Mouse (Mus musculus) heart, embryonic 15.5 days (tissue): ENCODE results near the gene Clec16a. TPM values are rescaled to one million over a fixed set of nuclear protein-coding genes. Genes with fewer than 3 reads are reported as not detected.

ENCODE experiments used
- ATAC-seq: fragments of 200-750 bp; cut with Nextera tagmentation; replicated peaks from 2 replicates; pipeline ENCODE4 v1.8.0; 2017; ENCODE audit warnings: low read depth, moderate TSS enrichment; ENCODE audit not compliant: insufficient number of reproducible peaks, insufficient read depth, low FRiP score
- H3K27ac ChIP-seq: fragments of 300-500 bp; sonication (generic); 2 replicates; pipeline ENCODE4 v1.5.1; 2015; ENCODE audit warnings: mild to moderate bottlenecking, inconsistent platforms
- H3K27me3 ChIP-seq: fragments of 300-500 bp; sonication (generic); 2 replicates; pipeline ENCODE4 v1.6.1; 2015; ENCODE audit warnings: inconsistent platforms
- H3K36me3 ChIP-seq: fragments of 300-500 bp; sonication (generic); 2 replicates; pipeline ENCODE4 v1.6.1; 2015; ENCODE audit warnings: mild to moderate bottlenecking, inconsistent platforms
- H3K4me1 ChIP-seq: fragments of 300-500 bp; sonication (generic); replicated peaks from 2 replicates; pipeline ENCODE4 v1.6.1; 2015; ENCODE audit warnings: inconsistent platforms
- H3K4me2 ChIP-seq: fragments of 300-500 bp; sonication (generic); 2 replicates; pipeline ENCODE4 v1.6.1; 2015; ENCODE audit warnings: inconsistent platforms, mild to moderate bottlenecking, moderate library complexity
- H3K4me3 ChIP-seq: fragments of 300-500 bp; sonication (generic); 2 replicates; pipeline ENCODE4 v1.5.1; 2015; ENCODE audit warnings: mild to moderate bottlenecking, inconsistent platforms
- H3K9ac ChIP-seq: fragments of 300-500 bp; sonication (generic); 2 replicates; pipeline ENCODE4 v1.6.1; 2015; ENCODE audit warnings: mild to moderate bottlenecking, inconsistent platforms
- H3K9me3 ChIP-seq: fragments of 300-500 bp; sonication (generic); replicated peaks from 2 replicates; pipeline ENCODE4 v1.6.1; 2016; ENCODE audit warnings: inconsistent platforms
- WGBS: fragments of 180-500 bp; shearing (Covaris S2); methylation state at CpG from one replicate; pipeline ENCODE4 v1.1.7; 2015; ENCODE audit warnings: mixed read lengths; 5-methylcytosine and 5-hydroxymethylcytosine counted together
- polyA plus RNA-seq: library from polyadenylated mRNA; unstranded; fragments of >200 nt; fragmentation: Nextera tagmentation; extraction: Ambion mirVana; gene quantifications from 2 replicates; pipeline ENCODE4 v1.2.1, GENCODE M21; 2015

The Clec16a gene
- polyA plus RNA-seq, 1 experiment from 2014 or later: 30.4 TPM

- 85% methylated on average over 8 of the region's 8 CpGs for WGBS
- H3K27me3 ChIP-seq: no peaks in the 10 kb centered on the region
- no peaks in the 10 kb centered on the region for H3K9me3 ChIP-seq
- no peak overlapping the region for H3K9ac ChIP-seq
- H3K4me1 ChIP-seq: peaks cover 18% of the 10 kb centered on the region
- H3K4me2 ChIP-seq: no peak overlapping the region
- ATAC-seq: no peak
- H3K36me3 ChIP-seq: no peaks in the 10 kb centered on the region; the same call in 1 of the 2 replicates
- H3K27ac ChIP-seq: no peak overlapping the region
- H3K4me3 ChIP-seq: no peak overlapping the region
These were observed 99.6 kb downstream of the Clec16a start for GRCm38 (mm10) chr16:10644731-10645130.

DNA sequence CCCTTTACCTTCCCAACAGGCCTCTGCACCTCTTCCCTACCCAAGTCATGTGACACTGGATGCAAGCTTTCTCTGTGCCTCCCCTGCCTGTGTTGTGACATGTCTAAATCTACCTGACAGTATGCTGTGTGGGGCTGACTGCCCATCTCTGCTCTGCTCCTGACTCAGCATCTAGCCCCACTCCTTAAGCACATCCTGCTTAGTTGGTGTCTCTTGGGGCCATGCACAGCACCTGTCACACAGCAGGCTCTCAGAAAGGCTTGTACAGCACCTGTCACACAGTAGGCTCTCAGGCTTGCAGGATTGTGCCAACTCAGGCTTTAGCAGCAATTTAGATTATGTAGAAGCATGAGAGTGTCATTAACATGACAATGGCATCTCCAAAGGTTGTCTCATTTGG lies 106.7 kb downstream of the Clec16a start:
- Histone ChIP-seq H3K9ac (no peak overlapping the region), H3K9me3 (no peaks in the 10 kb centered on the region), H3K4me1 (peaks cover 18% of the 10 kb centered on the region), H3K36me3 (no peaks in the 10 kb centered on the region; the same call in 1 of the 2 replicates), H3K27me3 (no peaks in the 10 kb centered on the region), H3K27ac (no peak overlapping the region), H3K4me3 (no peak overlapping the region), H3K4me2 (no peak overlapping the region)
- no peak for ATAC-seq

- Histone ChIP-seq H3K27me3 (no peaks in the 10 kb centered on the region), H3K4me3 (no peak overlapping the region), H3K36me3 (no peaks in the 10 kb centered on the region; the same call in 1 of the 2 replicates), H3K4me2 (no peak overlapping the region), H3K4me1 (peaks cover 21% of the 10 kb centered on the region), H3K27ac (no peak overlapping the region), H3K9ac (no peak overlapping the region), H3K9me3 (no peaks in the 10 kb centered on the region)
- ATAC-seq: no peak
- 81% methylated on average over 3 of the region's 3 CpGs for WGBS
These were observed 107.8 kb downstream of the Clec16a start for GRCm38 (mm10) chr16:10652935-10653334.

GRCm38 (mm10) chr16:10655236-10655635 lies 110.1 kb downstream of the Clec16a start:
- H3K9ac ChIP-seq: no peak overlapping the region
- H3K4me1 ChIP-seq: peaks cover 24% of the 10 kb centered on the region
- H3K4me2 ChIP-seq: no peak overlapping the region
- whole genome bisulfite sequencing: 62% methylated on average over 3 of the region's 3 CpGs
- H3K27ac ChIP-seq: no peak overlapping the region; the same call in 1 of the 2 replicates
- no peak for ATAC-seq
- H3K36me3 ChIP-seq: no peaks in the 10 kb centered on the region
- H3K27me3 ChIP-seq: no peaks in the 10 kb centered on the region
- H3K9me3 ChIP-seq: no peaks in the 10 kb centered on the region
- no peak overlapping the region for H3K4me3 ChIP-seq

DNA sequence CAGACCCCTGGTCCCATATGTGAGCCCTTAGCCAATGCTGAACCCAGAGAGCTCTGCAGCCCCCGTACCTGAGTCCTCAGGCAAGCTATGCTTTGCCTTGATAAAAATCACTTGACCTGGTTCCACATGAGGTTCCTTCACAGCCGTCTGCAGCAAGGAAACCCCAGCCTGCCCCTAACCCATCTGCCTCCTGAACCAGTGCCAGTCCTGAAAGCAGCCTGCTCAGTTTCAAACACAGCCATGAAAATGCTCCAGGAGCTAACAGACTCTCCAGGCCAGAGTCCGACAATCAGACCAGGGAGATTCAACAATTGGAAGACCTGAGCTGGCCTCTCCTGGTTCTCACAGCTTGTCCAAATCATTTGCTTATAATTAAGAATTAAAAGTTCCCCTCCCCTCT lies 110.8 kb downstream of the Clec16a start:
- Histone ChIP-seq H3K9me3 (no peaks in the 10 kb centered on the region), H3K36me3 (no peaks in the 10 kb centered on the region), H3K4me3 (no peak overlapping the region), H3K4me2 (no peak overlapping the region), H3K4me1 (peaks cover 31% of the 10 kb centered on the region), H3K27ac (no peak overlapping the region), H3K9ac (0 out of 2 replicates have a peak overlapping the region, but pooled peaks have one; percentile 4), H3K27me3 (no peaks in the 10 kb centered on the region)
- no peak for ATAC-seq
- 59% methylated on average over 3 of the region's 3 CpGs for WGBS

DNA sequence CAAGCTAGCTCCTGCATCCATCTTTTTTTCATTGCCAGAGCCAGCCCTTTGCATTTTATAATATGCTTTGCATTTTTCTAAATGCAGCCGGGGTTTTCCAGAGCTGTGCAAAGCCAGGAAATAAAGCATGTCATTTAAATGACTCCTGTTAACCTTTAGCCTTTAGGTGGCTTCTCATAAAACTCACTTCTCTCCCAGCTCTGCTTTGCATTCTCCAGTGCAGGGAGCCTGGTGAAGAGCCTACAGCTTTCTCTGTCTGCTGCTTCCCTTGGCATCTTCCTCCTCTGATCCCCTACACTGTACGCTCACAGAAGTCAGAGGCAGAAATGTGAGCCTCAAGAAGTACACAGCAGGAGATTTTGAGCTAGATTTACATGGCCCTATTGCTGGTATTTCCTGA lies 111.3 kb downstream of the Clec16a start:
- Histone ChIP-seq H3K4me1 (peaks cover 36% of the 10 kb centered on the region), H3K9me3 (no peaks in the 10 kb centered on the region), H3K36me3 (no peaks in the 10 kb centered on the region), H3K4me2 (no peak overlapping the region), H3K4me3 (no peak overlapping the region), H3K9ac (0 out of 2 replicates have a peak overlapping the region, but pooled peaks have one; percentile 4), H3K27ac (no peak overlapping the region), H3K27me3 (no peaks in the 10 kb centered on the region)
- WGBS: 64% methylated on average over 2 of the region's 2 CpGs
- ATAC-seq: no peak

DNA sequence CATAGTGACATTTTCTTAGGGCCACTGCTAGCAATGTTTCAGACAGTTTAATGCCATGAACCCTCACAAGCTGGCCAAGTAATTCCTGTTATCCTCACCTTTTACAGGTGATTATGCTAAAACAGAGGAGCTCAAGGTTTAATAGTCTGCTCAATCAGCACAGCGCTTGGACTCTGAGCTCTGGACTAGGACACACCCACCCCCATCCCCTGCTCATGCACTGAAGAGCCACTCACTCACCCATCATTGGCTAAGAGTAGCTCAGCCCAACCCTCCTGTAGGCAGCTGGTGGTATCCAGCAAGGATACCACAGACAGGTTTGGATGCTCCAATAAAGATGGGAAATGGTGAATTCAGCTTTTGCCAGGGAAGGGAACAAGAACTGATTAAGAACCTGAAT lies 111.8 kb downstream of the Clec16a start:
- Histone ChIP-seq H3K4me2 (no peak overlapping the region), H3K27ac (no peak overlapping the region)

DNA sequence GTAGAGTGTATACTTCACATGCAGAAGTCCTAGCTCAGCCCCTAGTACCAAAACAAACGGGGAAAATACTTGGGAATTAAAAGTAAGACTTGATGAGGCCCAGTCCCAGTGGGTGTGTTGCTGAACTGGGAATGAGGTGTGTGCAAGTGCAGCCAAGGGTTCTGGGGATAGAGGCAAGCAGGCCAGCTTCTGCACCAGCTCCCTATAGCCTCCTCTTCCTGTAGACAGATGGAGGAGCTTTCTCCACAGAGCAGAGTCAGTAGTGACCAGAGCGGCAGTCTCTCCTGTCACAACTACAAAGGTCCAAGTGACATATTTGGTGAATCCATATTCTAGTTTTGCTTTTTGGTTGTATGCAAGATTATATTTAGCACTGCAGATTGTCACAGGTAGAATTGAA lies 114.1 kb downstream of the Clec16a start:
- Histone ChIP-seq H3K27ac (no peak overlapping the region), H3K36me3 (no peaks in the 10 kb centered on the region), H3K27me3 (no peaks in the 10 kb centered on the region), H3K4me1 (peaks cover 46% of the 10 kb centered on the region), H3K9me3 (no peaks in the 10 kb centered on the region), H3K4me2 (no peak overlapping the region), H3K9ac (no peak overlapping the region), H3K4me3 (no peak overlapping the region)
- no peak for ATAC-seq
- 82% methylated on average over 2 of the region's 2 CpGs for WGBS

More for the DNA sequence above, 111.8 kb downstream of the Clec16a start:
- H3K9me3 ChIP-seq: no peaks in the 10 kb centered on the region
- H3K27me3 ChIP-seq: no peaks in the 10 kb centered on the region
- H3K4me3 ChIP-seq: no peak overlapping the region
- H3K9ac ChIP-seq: no peak overlapping the region
- peaks cover 41% of the 10 kb centered on the region for H3K4me1 ChIP-seq
- WGBS: 80% methylated on average over 1 of the region's 1 CpGs
- ATAC-seq: no peak
- no peaks in the 10 kb centered on the region for H3K36me3 ChIP-seq

GRCm38 (mm10) chr16:10660526-10660925 lies 115.4 kb downstream of the Clec16a start:
- no peak overlapping the region for H3K4me2 ChIP-seq
- H3K27ac ChIP-seq: peak overlapping the region; percentile 53
- no peak for ATAC-seq
- no peak overlapping the region for H3K9ac ChIP-seq
- H3K27me3 ChIP-seq: no peaks in the 10 kb centered on the region
- no peaks in the 10 kb centered on the region for H3K36me3 ChIP-seq
- H3K4me3 ChIP-seq: no peak overlapping the region
- H3K4me1 ChIP-seq: peaks cover 52% of the 10 kb centered on the region
- no peaks in the 10 kb centered on the region for H3K9me3 ChIP-seq

- no peak overlapping the region for H3K4me2 ChIP-seq
- no peaks in the 10 kb centered on the region for H3K9me3 ChIP-seq
- peaks cover 52% of the 10 kb centered on the region for H3K4me1 ChIP-seq
- WGBS: 29% methylated on average over 2 of the region's 2 CpGs
- H3K36me3 ChIP-seq: no peaks in the 10 kb centered on the region
- H3K9ac ChIP-seq: no peak overlapping the region
- 0 out of 2 replicates have a peak, but pooled peaks have one; percentile 7 for ATAC-seq
- H3K27ac ChIP-seq: 0 out of 2 replicates have a peak overlapping the region, but pooled peaks have one; percentile 20
- no peak overlapping the region for H3K4me3 ChIP-seq
- H3K27me3 ChIP-seq: no peaks in the 10 kb centered on the region
These were observed 116.2 kb downstream of the Clec16a start for GRCm38 (mm10) chr16:10661385-10661784.

DNA sequence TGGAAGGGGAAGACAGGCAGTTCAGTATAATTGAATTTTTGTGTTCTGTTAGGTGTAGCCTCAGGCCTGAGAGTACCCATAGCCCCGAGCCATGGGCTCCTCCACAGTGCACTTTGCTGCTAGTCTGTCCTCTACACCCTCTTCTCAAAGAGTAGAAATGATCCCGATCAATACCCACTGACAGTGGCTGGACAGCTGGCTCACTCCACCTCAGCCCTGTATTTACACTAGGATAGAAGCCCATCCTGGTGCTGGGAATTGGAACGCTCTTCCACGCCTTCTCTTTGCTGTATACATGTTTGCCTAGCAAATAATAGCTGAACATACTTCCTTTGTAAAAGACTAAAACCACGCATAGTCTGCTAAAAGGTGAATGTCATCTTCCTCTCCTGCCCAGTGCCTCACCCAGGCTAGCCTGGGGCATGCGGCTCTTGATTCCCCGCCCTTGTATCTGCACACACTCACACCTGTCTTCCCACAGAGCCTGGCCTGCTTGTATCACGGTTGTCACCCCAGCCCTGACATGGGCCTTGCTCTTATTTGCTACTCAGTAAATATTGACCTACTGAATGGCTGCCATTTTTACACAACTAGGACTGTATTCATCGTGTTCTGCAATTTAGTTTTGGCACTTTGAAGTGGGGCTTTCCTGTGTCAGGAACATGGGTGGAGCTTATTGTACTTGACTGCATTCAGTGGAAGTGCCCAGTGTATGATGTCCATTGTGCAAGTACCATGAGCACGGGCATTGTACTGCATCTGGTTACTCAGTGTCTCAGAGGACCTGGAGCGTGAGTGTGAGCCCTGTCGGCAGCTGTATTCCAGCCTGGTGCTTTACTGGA lies 119.0 kb downstream of the Clec16a start:
- ATAC-seq: no peak

More for the DNA sequence above, 119.0 kb downstream of the Clec16a start:
- Histone ChIP-seq H3K27ac (peak overlapping the region; percentile 78), H3K4me1 (peaks cover 51% of the 10 kb centered on the region), H3K4me3 (no peak overlapping the region), H3K27me3 (no peaks in the 10 kb centered on the region), H3K36me3 (no peaks in the 10 kb centered on the region), H3K4me2 (no peak overlapping the region), H3K9ac (no peak overlapping the region), H3K9me3 (no peaks in the 10 kb centered on the region)
- WGBS: 75% methylated on average over 12 of the region's 12 CpGs
